Mouse (Mus musculus) right cerebral cortex, postnatal 14 days (tissue): Measurements from ENCODE around the gene Tcl1b4.
"Not testable (repeated sequence)": the region's sequence is repeated elsewhere in the genome, so short reads cannot be mapped to it uniquely, and the experiment has no call there.

Source experiments
- DNase-seq: peaks from one replicate; pipeline ENCODE4 v3.0.0; 2022

The Tcl1b4 gene

DNA sequence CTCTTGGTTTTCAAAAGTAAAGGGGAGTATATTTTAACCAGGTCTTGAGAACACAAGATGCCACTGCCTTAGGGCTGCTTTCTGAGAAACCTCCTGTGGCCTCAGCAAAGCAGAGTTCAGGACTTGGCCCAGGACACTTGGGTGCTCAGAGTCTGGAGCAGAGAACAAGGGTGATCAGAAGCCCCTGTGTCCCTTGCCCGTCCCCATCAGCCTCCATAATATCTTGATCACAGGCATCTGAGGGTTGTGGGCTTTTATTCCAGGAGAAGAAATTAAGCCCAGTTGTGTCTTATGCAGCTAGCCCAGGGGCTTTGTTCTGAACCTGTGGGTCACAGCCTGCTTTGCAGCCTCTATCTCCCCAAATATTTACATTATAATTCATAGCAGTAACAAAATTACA lies at the start of gene Tcl1b4:
Gene Tcl1b4, plus strand, starts transcription at position 301 of the 400 bp plus-strand sequence.
- DNase-seq = not testable (repeated sequence)

DNA sequence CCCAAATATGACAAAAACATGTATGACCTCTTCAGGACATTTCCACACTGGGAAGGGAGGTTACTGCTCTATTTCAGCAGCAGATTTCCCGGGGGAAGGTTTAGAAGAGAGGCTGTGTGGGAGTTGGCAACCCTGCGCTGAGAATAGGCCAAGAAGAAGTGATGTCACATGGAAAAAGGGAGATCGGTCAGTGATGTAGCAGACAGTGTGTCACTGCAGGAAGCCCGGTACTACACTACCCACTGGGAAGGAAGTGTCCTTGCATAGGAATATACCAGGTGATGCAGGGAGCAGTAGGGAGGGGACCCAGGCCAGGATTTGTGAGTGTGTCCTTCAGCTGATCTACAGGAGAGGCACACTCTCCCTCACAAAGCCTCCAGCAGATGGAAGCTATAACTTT lies 46.5 kb upstream of the Tcl1b4 start:
- not testable (repeated sequence) for DNase-seq

DNA sequence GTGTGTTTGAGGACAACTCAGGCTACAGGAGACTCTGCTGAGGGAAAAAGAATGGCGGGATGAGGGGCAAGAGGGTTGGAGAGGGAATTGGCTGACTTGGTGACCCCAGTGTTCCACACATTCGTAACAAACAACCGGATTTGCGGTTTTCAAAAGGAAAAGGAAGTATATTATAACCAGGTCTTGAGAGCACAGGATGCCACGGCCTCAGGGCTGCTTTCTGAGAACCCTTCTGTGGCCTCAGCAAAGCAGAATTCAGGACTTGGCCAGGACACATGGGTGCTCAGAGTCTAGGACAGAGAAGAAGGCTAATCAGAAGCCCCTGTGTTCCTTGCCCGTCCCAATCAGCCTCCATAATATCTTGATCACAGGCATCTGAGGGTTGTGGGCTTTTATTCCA lies 42.9 kb upstream of the Tcl1b4 start:
- no peak for DNase-seq

DNA sequence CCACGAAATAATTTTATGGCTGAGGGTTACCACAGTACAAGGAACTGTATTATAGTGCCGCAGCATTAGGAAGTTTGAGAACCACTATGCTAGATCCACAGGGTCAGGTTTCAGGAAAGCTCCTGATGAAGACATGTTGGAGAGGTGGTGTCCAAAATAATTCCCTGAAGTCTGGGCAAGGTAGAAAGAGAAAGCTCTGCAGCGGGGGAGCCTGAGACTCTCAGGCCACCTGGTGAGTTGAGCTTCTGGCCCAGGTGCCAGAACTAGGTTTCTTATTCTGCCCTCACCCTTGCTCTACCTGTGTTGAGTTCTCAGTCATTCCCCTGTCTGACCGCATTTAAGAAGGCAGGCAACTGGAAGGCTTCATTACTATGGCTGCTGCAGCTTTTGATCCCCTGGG lies 42.4 kb upstream of the Tcl1b4 start, which contains the start of gene Tcl1b1:
Gene Tcl1b1, plus strand, starts transcription at position 301 of the 400 bp plus-strand sequence.
- no peak for DNase-seq

GRCm38 (mm10) chr12:105166734-105167133 lies 35.0 kb upstream of the Tcl1b4 start:
- DNase-seq = no peak

- no peak for DNase-seq
Observed at GRCm38 (mm10) chr12:105173366-105173765, 28.4 kb upstream of the Tcl1b4 start.

- peak; percentile 50 for DNase-seq
Observed at GRCm38 (mm10) chr12:105174318-105174717, 27.4 kb upstream of the Tcl1b4 start.

DNA sequence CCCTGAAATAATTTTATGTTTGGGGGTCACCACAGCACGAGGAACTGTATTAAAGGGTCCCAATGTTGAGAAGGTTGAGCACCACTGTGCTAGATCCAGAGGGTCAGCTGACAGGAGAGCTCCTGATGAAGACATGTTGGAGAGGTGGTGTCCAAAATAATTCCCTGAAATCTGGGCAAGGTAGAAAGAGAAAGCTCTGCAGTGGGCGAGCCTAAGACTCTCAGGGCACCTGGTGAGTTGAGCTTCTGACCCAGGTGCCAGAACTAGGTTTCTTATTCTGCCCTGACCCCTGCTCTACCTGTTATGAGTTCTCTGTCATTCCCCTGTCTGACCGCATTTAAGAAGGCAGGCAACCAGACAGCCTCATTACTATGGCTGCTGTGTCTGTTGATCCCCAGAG lies 25.7 kb upstream of the Tcl1b4 start, which contains the start of gene Tcl1b5:
Gene Tcl1b5, plus strand, starts transcription at position 301 of the 400 bp plus-strand sequence.
- not testable (repeated sequence) for DNase-seq

GRCm38 (mm10) chr12:105181040-105181644 lies 20.6 kb upstream of the Tcl1b4 start:
- DNase-seq = not testable (repeated sequence)

DNA sequence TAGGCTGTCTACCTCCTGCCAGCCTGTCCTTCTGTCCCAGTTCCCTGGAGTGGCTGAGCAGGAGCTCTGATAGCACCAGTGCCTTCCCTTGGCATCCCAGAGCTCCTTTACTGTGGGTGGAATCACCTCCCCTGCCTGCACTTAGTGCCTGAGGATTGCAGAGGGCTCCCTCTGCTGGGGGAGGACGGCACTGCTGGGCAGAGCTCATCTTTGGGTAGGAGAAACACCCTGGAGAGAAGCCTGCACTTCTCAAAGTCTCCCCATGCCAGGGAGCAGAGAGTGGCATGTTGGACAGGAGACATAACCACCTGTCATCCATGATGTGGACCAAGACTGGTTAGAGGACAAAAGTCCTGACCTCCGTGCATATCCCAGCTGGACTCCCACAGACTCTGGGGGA lies 12.8 kb upstream of the Tcl1b4 start:
- peak; percentile 9 for DNase-seq

- DNase-seq = not testable (repeated sequence)
Observed at GRCm38 (mm10) chr12:105190743-105191142, 11.0 kb upstream of the Tcl1b4 start, which contains the start of gene Tcl1b3. Gene Tcl1b3, plus strand, starts transcription at chr12:105191043.

GRCm38 (mm10) chr12:105199684-105200497 lies 1.9 kb upstream of the Tcl1b4 start:
- DNase-seq = not testable (repeated sequence)

GRCm38 (mm10) chr12:105207071-105207470 lies 5.3 kb downstream of the Tcl1b4 start:
- DNase-seq = no peak

- DNase-seq = no peak
Observed at GRCm38 (mm10) chr12:105208441-105208840, 6.7 kb downstream of the Tcl1b4 start.

DNA sequence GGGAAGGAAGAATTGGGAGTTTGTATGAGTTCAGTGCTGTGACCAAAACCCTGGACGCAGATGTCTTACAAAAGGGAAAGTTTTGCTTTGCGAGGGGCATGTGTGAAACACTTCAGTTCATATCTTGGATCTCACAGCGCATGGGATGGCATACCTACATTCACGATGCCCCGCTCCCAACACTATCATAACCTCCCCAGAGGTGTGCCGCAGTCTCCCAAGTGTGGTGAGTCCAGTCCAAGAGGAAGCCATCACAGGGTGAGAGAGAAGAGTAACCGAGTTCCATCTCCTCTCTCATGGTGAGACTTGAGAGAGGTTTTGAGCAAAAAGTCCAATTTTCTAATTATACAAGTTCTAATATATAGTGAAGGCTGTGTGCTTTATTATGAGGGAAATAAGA lies 7.5 kb downstream of the Tcl1b4 start:
- DNase-seq = no peak

- DNase-seq = no peak
Observed at GRCm38 (mm10) chr12:105217101-105217760, 15.5 kb downstream of the Tcl1b4 start.

GRCm38 (mm10) chr12:105222601-105223319 lies 21.0 kb downstream of the Tcl1b4 start, which contains the start of gene Tcl1:
Gene Tcl1, minus strand, starts transcription at chr12:105222793.
- no peak for DNase-seq

DNA sequence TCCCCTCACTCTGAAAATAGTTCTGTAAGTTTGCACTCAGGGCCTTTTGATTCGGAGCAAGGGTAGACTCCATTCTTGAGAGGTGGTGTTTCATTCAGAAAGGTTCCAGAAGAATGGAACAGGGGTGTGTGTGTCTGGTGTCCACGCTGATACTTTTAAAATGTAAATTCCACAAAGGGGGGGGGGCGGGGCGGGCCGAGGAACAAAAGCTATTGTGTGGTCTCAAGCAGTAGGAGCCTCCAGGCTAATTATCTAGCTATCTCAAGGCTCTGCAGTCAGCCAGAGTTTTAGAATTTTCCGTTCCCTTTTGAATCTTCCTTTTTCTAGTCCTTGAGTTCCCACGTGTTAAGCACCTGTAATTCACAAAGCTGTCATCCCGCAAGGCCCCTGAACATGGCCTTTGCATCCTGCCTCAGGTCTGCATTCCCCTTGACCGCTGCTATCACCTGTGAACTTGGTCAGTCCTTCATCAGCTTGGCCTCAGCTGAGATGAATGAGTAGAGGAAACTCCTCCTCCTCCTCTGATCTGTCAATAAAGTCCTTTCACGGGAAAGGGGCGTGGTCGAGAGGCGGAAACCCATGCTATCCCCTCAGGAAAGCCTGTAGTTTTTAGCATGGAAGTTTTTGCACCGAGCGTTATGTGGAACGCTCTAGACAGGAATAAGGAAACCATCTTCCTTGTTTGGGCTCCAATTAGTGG lies 23.0 kb downstream of the Tcl1b4 start:
- no peak for DNase-seq

DNA sequence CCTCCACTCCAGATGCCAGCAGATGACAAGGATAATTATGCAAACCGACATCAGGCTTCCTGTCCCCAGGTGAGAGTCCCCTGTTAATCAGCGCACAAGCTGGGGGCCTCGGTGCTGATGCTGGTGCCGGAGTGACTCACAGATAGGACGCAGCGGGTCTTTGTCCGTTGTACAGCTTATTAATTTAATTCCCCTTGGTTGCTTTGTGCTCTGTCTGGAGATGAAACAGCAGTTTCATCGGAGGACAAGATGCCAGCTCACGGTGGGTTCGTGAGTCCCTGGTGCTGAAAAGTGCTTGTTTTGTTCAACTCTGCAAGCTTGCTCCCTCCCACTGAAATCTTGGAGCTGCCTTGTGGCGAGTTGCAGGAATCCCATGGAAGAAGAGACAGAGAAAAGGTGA lies 32.6 kb downstream of the Tcl1b4 start:
- no peak for DNase-seq

GRCm38 (mm10) chr12:105235091-105235490 lies 33.3 kb downstream of the Tcl1b4 start:
- DNase-seq = no peak

- no peak for DNase-seq
Observed at GRCm38 (mm10) chr12:105239060-105239459, 37.3 kb downstream of the Tcl1b4 start.

DNA sequence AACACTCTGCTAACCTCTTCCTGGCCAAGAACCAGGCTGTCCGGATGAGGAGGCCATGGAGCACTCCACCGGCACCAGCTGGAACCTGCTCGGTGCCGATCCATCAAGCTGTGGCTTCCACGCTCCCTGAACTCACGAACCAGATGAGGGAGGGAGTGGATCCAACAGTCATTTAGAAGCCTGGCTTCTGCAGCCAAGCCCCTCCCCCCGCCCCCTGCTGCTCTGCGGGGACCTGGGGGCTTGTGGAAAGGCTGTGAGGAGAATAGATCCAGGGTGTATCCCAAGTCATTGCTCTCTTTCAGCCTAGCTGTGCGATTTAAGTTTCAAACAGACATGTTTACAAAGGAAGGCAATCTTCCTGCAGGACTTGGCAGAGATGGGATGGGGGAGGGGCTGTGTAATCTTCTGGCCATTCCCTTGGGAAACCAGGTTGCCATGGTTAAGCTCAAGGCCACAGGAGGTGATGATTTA lies 47.0 kb downstream of the Tcl1b4 start:
- no peak for DNase-seq
